Mouse (Mus musculus) CD4-positive helper T cell, adult 2 months (primary cell): ENCODE measurements around the gene Cryba4.

Experiments used
- DNase-seq: peaks from one replicate; pipeline ENCODE4 v3.0.0-alpha.2; 2012; ENCODE audit warnings: low read depth, missing footprints, low spot score

Cryba4 gene

DNA sequence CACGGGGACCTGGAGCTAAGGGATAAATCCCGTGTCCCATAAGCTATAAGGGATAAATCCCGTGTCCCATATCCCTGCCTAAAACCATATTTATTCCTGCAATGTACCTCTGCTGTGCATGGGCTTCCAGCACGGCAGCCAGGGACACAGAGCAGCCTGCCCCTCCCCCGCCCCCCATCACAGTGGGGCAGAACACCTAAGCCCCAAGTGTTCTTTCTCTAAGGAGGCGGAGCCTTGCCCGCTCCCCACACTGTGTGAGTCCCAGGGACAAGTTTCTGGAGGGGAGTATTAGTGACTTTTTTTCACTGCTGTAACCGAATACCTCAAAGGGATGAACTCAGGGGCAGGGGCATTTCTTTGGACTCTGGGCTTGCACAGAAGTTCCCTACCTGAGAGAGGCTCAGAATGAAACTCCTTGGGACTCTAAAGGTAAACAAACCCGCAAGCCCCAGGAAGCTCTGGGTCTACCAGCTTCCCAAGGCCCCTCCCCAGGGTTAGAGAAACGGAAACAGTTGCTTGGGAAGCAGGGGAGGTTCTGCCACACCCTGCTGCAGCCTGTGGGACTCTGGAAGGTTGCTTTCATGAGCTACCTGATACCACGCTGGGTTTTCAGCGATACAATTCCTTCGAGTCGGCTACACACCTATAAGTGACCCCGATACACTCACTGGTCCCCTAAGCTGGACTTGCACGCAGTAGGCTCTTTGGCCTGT is 45.6 kb downstream of the Cryba4 start:
- DNase-seq = no peak

DNA sequence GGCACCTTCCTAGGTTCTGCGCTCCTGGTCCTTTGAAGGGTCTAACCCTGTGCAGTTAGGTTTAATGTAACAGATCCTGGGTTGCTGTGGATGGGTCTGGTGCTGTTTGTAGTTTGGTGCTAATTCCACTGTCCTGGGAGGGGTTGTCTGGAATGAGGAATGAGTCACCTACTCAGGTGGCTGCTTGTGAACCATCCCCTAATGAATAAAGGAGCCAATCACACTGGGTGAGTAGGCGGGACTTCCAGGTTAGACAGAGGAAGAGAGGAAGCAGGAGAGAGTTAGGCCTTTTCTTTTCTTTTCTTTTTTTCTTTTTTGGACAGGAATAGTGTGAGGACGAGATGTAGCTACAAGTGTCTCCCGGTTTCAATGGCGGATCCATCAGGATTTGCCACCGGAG is 52.7 kb downstream of the Cryba4 start:
- DNase-seq = no peak
